Mouse (Mus musculus): ENCODE measurements at regions not wholly inside any gene's neighbourhood (a gene's known extent, or its start where the extent isn't known, plus 50 kb on each side); places are given as distances from the start of the nearest gene placed in this dataset.

GRCm38 (mm10) chr13:32530926-32531512 lies 192.5 kb upstream of the Gmds start:
- no peak for TF ChIP-seq CTCF (IDR thresholded peaks at IDR 0.05)
- H3K9me3 ChIP-seq (ENCODE audit: low read length) = no peaks in the 10 kb centered on the region
- 72% methylated on average over 3 of the region's 3 CpGs for WGBS
- H3K9ac ChIP-seq (replicated peaks; ENCODE audit: low read length, poor library complexity, severe bottlenecking) = no peak overlapping the region
- H3K27ac ChIP-seq (ENCODE audit: low read depth, low read length) = no peak overlapping the region
- no peaks in the 10 kb centered on the region for H3K4me1 ChIP-seq (ENCODE audit: insufficient read depth, low read length)
- no peaks in the 10 kb centered on the region for H3K27me3 ChIP-seq (ENCODE audit: insufficient read depth, low read length)
- ATAC-seq (ENCODE audit: low FRiP score) (no peak), DNase-seq (ENCODE audit: low spot score) (no peak)
- H3K4me3 ChIP-seq (ENCODE audit: low read depth, low read length) = no peak overlapping the region
- no peak overlapping the region for H3K4me2 ChIP-seq (ENCODE audit: low read depth, low read length, poor library complexity, severe bottlenecking)
- no peaks in the 10 kb centered on the region for H3K36me3 ChIP-seq (ENCODE audit: insufficient read depth, low read length)

DNA sequence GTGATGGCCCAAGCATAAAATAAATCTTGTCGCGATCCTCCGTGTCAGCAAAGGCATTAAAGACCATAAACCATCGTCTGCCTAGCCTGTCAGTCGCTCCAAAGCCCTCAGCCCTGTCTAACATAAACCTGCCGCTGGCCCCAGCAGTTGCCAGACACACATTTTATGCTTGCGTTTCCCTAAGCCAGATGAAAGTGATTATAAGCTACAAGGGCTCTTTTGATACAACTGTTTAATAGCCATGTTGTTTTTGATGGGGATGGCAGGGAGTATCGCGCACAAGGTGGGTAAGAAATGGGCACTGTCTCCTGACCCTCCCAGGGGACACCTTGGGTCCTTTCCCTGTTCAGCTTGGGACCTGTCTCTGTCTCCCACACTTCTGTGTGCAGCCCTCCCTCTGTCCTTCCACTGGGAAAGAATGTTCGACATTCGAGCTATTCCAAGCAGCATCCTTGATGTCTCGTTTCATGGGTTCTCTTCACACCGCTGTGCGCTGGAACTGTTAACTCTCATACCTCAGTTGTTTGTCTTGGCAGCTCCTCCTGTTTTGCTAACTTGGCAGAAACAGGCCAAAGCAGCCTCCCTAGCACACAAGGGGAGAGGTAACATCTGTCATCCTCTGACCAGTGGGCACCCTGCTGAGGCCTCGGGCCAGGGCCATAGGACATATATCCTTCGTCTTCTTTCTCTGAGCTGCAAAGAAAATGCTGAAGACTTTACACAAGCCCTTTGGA lies 180.2 kb upstream of the Gmds start:
- DNase-seq (ENCODE audit: low spot score) (peak; percentile 18), ATAC-seq (ENCODE audit: low FRiP score) (no peak)
- Histone ChIP-seq H3K27ac (ENCODE audit: low read depth, low read length) (no peak overlapping the region), H3K4me2 (ENCODE audit: low read depth, low read length, poor library complexity, severe bottlenecking) (no peak overlapping the region), H3K9ac (replicated peaks; ENCODE audit: low read length, poor library complexity, severe bottlenecking) (no peak overlapping the region), H3K9me3 (ENCODE audit: low read length) (no peaks in the 10 kb centered on the region), H3K4me3 (ENCODE audit: low read depth, low read length) (no peak overlapping the region), H3K4me1 (ENCODE audit: insufficient read depth, low read length) (no peaks in the 10 kb centered on the region), H3K27me3 (ENCODE audit: insufficient read depth, low read length) (no peaks in the 10 kb centered on the region), H3K36me3 (ENCODE audit: insufficient read depth, low read length) (no peaks in the 10 kb centered on the region)
- TF ChIP-seq CTCF (IDR thresholded peaks at IDR 0.05) = no peak
- 73% methylated on average over 16 of the region's 16 CpGs for WGBS

GRCm38 (mm10) chr13:32517514-32517913 lies 179.0 kb upstream of the Gmds start:
- no peak for TF ChIP-seq CTCF (IDR thresholded peaks at IDR 0.05)

DNA sequence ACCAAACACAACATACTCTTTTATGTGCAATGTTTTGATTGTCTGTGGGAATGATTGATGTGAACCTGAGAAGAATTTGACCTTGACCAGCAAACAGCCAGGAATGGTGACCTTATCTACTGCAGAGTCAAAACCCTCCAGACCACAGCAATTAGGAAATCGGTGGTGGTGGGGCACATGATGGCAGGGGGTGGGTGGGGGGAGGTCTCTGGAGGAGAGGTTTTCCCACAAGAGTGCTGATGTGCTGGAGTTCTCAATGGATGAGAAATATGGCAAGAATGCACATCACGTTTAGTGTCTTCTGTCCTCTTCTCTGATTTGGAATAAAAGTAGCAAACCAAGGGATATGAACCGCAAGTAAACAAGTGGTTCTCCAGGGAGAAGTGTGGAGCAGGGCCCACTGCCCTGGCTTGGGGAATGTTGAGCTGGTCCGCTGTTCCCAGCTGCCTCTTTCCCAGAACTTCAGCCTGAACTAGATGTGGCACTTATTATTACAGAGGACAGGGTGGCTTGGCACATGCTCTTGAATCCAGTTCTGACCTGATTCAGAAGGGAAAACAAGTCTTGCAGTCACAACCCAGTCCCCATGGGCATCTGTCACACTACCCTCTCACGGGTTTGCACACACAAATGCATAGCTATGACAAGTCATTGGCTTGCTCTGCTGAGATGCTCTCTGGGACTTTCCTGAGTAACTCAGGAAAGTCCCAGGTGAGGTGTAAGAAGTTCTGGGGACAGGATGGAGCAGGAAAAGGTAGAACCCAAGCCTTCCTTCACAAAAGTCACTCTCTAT lies 170.9 kb upstream of the Gmds start:
- no peaks in the 10 kb centered on the region for H3K9me3 ChIP-seq (ENCODE audit: low read length)
- H3K9ac ChIP-seq (replicated peaks; ENCODE audit: low read length, poor library complexity, severe bottlenecking) = no peak overlapping the region
- TF ChIP-seq CTCF (IDR thresholded peaks at IDR 0.05) = no peak
- no peak overlapping the region for H3K27ac ChIP-seq (ENCODE audit: low read depth, low read length)
- no peaks in the 10 kb centered on the region for H3K36me3 ChIP-seq (ENCODE audit: insufficient read depth, low read length)
- WGBS = 83% methylated on average over 5 of the region's 5 CpGs
- H3K4me2 ChIP-seq (ENCODE audit: low read depth, low read length, poor library complexity, severe bottlenecking) = no peak overlapping the region
- no peaks in the 10 kb centered on the region for H3K4me1 ChIP-seq (ENCODE audit: insufficient read depth, low read length)
- no peak for DNase-seq (ENCODE audit: low spot score)
- no peak for ATAC-seq (ENCODE audit: low FRiP score)
- no peaks in the 10 kb centered on the region for H3K27me3 ChIP-seq (ENCODE audit: insufficient read depth, low read length)
- no peak overlapping the region for H3K4me3 ChIP-seq (ENCODE audit: low read depth, low read length)

More at GRCm38 (mm10) chr13:32517514-32517913, 179.0 kb upstream of the Gmds start:
- DNase-seq (ENCODE audit: low spot score) (no peak), ATAC-seq (ENCODE audit: low FRiP score) (no peak)
- no peak overlapping the region for H3K27ac ChIP-seq (ENCODE audit: low read depth, low read length)
- H3K4me1 ChIP-seq (ENCODE audit: insufficient read depth, low read length) = no peaks in the 10 kb centered on the region
- H3K36me3 ChIP-seq (ENCODE audit: insufficient read depth, low read length) = no peaks in the 10 kb centered on the region
- no peaks in the 10 kb centered on the region for H3K9me3 ChIP-seq (ENCODE audit: low read length)
- no peaks in the 10 kb centered on the region for H3K27me3 ChIP-seq (ENCODE audit: insufficient read depth, low read length)
- no peak overlapping the region for H3K9ac ChIP-seq (replicated peaks; ENCODE audit: low read length, poor library complexity, severe bottlenecking)
- no peak overlapping the region for H3K4me2 ChIP-seq (ENCODE audit: low read depth, low read length, poor library complexity, severe bottlenecking)
- no peak overlapping the region for H3K4me3 ChIP-seq (ENCODE audit: low read depth, low read length)
- 81% methylated on average over 8 of the region's 8 CpGs for WGBS

- H3K36me3 ChIP-seq (ENCODE audit: insufficient read depth, low read length) = no peaks in the 10 kb centered on the region
- no peak overlapping the region for H3K9ac ChIP-seq (replicated peaks; ENCODE audit: low read length, poor library complexity, severe bottlenecking)
- no peaks in the 10 kb centered on the region for H3K9me3 ChIP-seq (ENCODE audit: low read length)
- no peak for TF ChIP-seq CTCF (IDR thresholded peaks at IDR 0.05)
- no peak for ATAC-seq (ENCODE audit: low FRiP score)
- no peak overlapping the region for H3K4me3 ChIP-seq (ENCODE audit: low read depth, low read length)
- H3K27me3 ChIP-seq (ENCODE audit: insufficient read depth, low read length) = no peaks in the 10 kb centered on the region
- DNase-seq (ENCODE audit: low spot score) = no peak
- 86% methylated on average over 3 of the region's 3 CpGs for WGBS
- H3K4me2 ChIP-seq (ENCODE audit: low read depth, low read length, poor library complexity, severe bottlenecking) = no peak overlapping the region
- no peaks in the 10 kb centered on the region for H3K4me1 ChIP-seq (ENCODE audit: insufficient read depth, low read length)
- H3K27ac ChIP-seq (ENCODE audit: low read depth, low read length) = no peak overlapping the region
Observed at GRCm38 (mm10) chr13:32508447-32508846, 169.9 kb upstream of the Gmds start.

GRCm38 (mm10) chr13:32507825-32508224 lies 169.3 kb upstream of the Gmds start:
- no peaks in the 10 kb centered on the region for H3K4me1 ChIP-seq (ENCODE audit: insufficient read depth, low read length)
- no peak for DNase-seq (ENCODE audit: low spot score)
- ATAC-seq (ENCODE audit: low FRiP score) = no peak
- no peaks in the 10 kb centered on the region for H3K27me3 ChIP-seq (ENCODE audit: insufficient read depth, low read length)
- H3K27ac ChIP-seq (ENCODE audit: low read depth, low read length) = no peak overlapping the region
- H3K4me3 ChIP-seq (ENCODE audit: low read depth, low read length) = no peak overlapping the region
- H3K9ac ChIP-seq (replicated peaks; ENCODE audit: low read length, poor library complexity, severe bottlenecking) = no peak overlapping the region
- no peaks in the 10 kb centered on the region for H3K36me3 ChIP-seq (ENCODE audit: insufficient read depth, low read length)
- no peak for TF ChIP-seq CTCF (IDR thresholded peaks at IDR 0.05)
- WGBS = 90% methylated on average over 2 of the region's 2 CpGs
- H3K9me3 ChIP-seq (ENCODE audit: low read length) = no peaks in the 10 kb centered on the region
- H3K4me2 ChIP-seq (ENCODE audit: low read depth, low read length, poor library complexity, severe bottlenecking) = no peak overlapping the region
